Mouse (Mus musculus) lung, postnatal 36 days (tissue): Measurements from ENCODE around the gene Pnliprp1.

Source experiments
- DNase-seq: peaks from one replicate; pipeline ENCODE4 v3.0.0; 2022; ENCODE audit warnings: mixed read lengths

Gene Pnliprp1

GRCm38 (mm10) chr19:58781566-58781965 is 52.9 kb downstream of the Pnliprp1 start:
- no peak for DNase-seq

- peak; percentile 12 for DNase-seq
These were observed 55.3 kb downstream of the Pnliprp1 start for GRCm38 (mm10) chr19:58783938-58784337.

- no peak for DNase-seq
These were observed 60.5 kb downstream of the Pnliprp1 start for GRCm38 (mm10) chr19:58789194-58789593.
